Mouse (Mus musculus): ENCODE data around the gene Trip4.

DNA sequence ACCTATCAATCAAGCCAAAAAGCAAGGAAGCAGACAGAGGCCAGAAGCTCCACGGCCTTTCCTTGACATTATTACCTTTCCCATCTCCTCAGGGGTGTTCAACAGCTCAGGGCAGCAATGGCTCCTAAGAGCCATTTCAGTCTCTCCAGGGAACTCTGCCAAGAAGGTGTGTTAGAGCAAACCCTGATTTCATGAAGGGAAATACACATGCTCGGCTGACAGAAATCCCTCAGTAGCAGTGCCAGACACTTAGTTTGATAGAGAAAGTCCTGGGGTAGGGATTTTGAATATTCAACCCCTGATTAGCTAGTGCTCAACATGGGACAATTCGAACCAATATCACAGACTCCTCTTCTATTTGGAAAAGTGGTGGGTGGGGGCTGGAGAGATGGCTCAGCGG is 117.5 kb downstream of the Trip4 start:
- TF ChIP-seq POLR2A (IDR thresholded peaks at IDR 0.05; ENCODE audit: insufficient read depth, low read length) (no peak), CTCF (IDR thresholded peaks at IDR 0.05; ENCODE audit: low read depth, low read length) (no peak), EP300 (IDR thresholded peaks at IDR 0.05; ENCODE audit: insufficient read depth, low read depth, low read length) (no peak)

All from ES-Bruce4 (cell line).